Mouse (Mus musculus) embryonic facial prominence, embryonic 14.5 days (tissue): ENCODE data around the gene Atrip. TPM values are rescaled to one million over a fixed set of nuclear protein-coding genes. Genes with fewer than 3 reads are reported as not detected.

Experiments
- ATAC-seq: fragments of 200-750 bp; cut with Nextera tagmentation; 2 replicates; pipeline ENCODE4 v1.8.0; 2017; ENCODE audit warnings: low read depth, moderate number of reproducible peaks, moderate TSS enrichment
- DNase-seq: peaks from one replicate; pipeline ENCODE4 v3.0.0-alpha.2; 2015; ENCODE audit warnings: low spot score
- H3K27ac ChIP-seq: fragments of 300-500 bp; sonication (generic); replicated peaks from 2 replicates; pipeline ENCODE4 v1.5.1; 2014; ENCODE audit warnings: low read depth, mild to moderate bottlenecking, low read length, moderate library complexity
- H3K27me3 ChIP-seq: fragments of 300-500 bp; sonication (generic); replicated peaks from 2 replicates; pipeline ENCODE4 v1.6.1; 2014; ENCODE audit warnings: low read length; ENCODE audit not compliant: control insufficient read depth, insufficient read depth
- H3K36me3 ChIP-seq: fragments of 300-500 bp; sonication (generic); 2 replicates; pipeline ENCODE4 v1.6.1; 2014; ENCODE audit warnings: low read length, mixed read lengths; ENCODE audit not compliant: control insufficient read depth, insufficient read depth
- H3K4me1 ChIP-seq: fragments of 300-500 bp; sonication (generic); 2 replicates; pipeline ENCODE4 v1.6.1; 2014; ENCODE audit warnings: antibody characterized with exemption, low read length; ENCODE audit not compliant: control insufficient read depth, insufficient read depth
- H3K4me2 ChIP-seq: fragments of 300-500 bp; sonication (generic); 2 replicates; pipeline ENCODE4 v1.6.1; 2014; ENCODE audit warnings: low read depth, mild to moderate bottlenecking, low read length, moderate library complexity, mixed read lengths
- H3K4me3 ChIP-seq: fragments of 300-500 bp; sonication (generic); 2 replicates; pipeline ENCODE4 v1.5.1; 2014; ENCODE audit warnings: low read depth, mild to moderate bottlenecking, low read length
- H3K9ac ChIP-seq: fragments of 300-500 bp; sonication (generic); 2 replicates; pipeline ENCODE4 v1.6.1; 2014; ENCODE audit warnings: low read depth, mild to moderate bottlenecking, low read length, moderate library complexity, mixed read lengths
- H3K9me3 ChIP-seq: fragments of 300-500 bp; sonication (generic); 2 replicates; pipeline ENCODE4 v1.6.1; 2016; ENCODE audit warnings: low read length; ENCODE audit not compliant: control insufficient read depth
- WGBS: fragments of 180-500 bp; shearing (Covaris S2); extraction: QIAGEN DNeasy Blood & Tissue Kit; methylation state at CpG from one replicate; pipeline ENCODE4 v1.1.7; 2014; 5-methylcytosine and 5-hydroxymethylcytosine counted together
- polyA plus RNA-seq: library from polyadenylated mRNA; unstranded; fragments of >200 nt; fragmentation: Nextera tagmentation; extraction: Ambion mirVana; gene quantifications from 2 replicates; pipeline ENCODE4 v1.2.1, GENCODE M21; 2014

The Atrip gene
- polyA plus RNA-seq, 1 experiment from 2014 or later, result 19.5 TPM

DNA sequence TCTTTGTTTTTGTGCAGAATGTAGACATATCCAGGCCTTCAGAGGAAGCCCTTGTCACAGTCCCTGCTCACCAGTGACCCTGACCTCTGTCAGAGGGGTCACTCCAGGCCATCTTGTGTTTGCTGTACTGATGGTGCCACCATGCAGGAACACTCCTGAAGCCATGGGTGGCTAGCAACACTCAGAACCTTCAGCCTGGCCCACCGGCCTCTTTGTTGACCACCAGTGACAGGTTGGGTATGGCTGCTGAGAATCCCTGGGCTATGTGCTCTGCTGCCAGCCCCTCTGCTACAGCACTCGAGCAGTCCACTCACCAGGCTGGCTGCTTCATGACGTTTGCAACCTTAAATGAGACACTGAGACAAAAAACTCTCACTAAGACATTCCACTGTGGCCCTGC is 43.6 kb downstream of the Atrip start:
- Histone ChIP-seq H3K4me2 (no peak overlapping the region), H3K9ac (no peak overlapping the region), H3K36me3 (0 out of 2 replicates have a peak, but pooled peaks cover 3% of the 10 kb centered on the region), H3K4me1 (no peaks in the 10 kb centered on the region), H3K27ac (no peak overlapping the region), H3K4me3 (no peak overlapping the region), H3K27me3 (no peaks in the 10 kb centered on the region), H3K9me3 (no peaks in the 10 kb centered on the region)
- no peak for ATAC-seq
- DNase-seq, result no peak
- 68% methylated on average over 3 of the region's 3 CpGs for WGBS

- WGBS, result 68% methylated on average over 5 of the region's 5 CpGs
- H3K36me3 ChIP-seq, result 0 out of 2 replicates have a peak, but pooled peaks cover 7% of the 10 kb centered on the region
- DNase-seq (no peak), ATAC-seq (no peak)
- H3K27me3 ChIP-seq, result no peaks in the 10 kb centered on the region
- no peaks in the 10 kb centered on the region for H3K4me1 ChIP-seq
- no peak overlapping the region for H3K4me3 ChIP-seq
- no peak overlapping the region for H3K4me2 ChIP-seq
- no peaks in the 10 kb centered on the region for H3K9me3 ChIP-seq
- H3K9ac ChIP-seq, result no peak overlapping the region
- no peak overlapping the region for H3K27ac ChIP-seq
Observed at GRCm38 (mm10) chr9:109028919-109029318, 45.0 kb downstream of the Atrip start.

DNA sequence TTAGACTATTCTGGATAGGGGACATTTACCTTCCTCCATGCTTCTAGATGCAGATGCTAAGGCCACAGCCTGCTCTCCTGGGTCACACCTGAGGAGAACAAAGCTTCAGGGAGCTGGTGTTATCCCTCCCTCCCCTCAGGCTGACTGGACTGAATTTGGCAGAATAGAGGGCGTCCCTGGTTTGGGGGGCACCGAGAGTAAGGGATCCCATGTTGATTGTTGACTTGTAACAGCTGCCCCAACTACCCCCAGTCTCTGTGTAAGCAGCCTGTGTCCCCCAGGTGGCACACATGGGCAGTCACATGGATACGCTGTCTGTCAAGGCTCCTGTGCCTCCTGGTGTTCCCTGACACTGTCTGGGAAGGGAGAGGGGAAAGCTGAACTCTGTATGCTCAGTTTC is 45.5 kb downstream of the Atrip start:
- WGBS, result 85% methylated on average over 3 of the region's 3 CpGs
- no peak for ATAC-seq

GRCm38 (mm10) chr9:109027521-109027920 is 46.4 kb downstream of the Atrip start:
- H3K4me3 ChIP-seq, result no peak overlapping the region
- no peaks in the 10 kb centered on the region for H3K9me3 ChIP-seq
- H3K27ac ChIP-seq, result no peak overlapping the region
- no peaks in the 10 kb centered on the region for H3K4me1 ChIP-seq
- DNase-seq (no peak), ATAC-seq (no peak)
- H3K36me3 ChIP-seq, result peaks cover 14% of the 10 kb centered on the region; the same call in 1 of the 2 replicates
- 74% methylated on average over 8 of the region's 8 CpGs for WGBS
- H3K4me2 ChIP-seq, result no peak overlapping the region
- H3K9ac ChIP-seq, result no peak overlapping the region
- no peaks in the 10 kb centered on the region for H3K27me3 ChIP-seq

More for the DNA sequence above, 45.5 kb downstream of the Atrip start:
- no peak for DNase-seq
- Histone ChIP-seq H3K27ac (no peak overlapping the region), H3K27me3 (no peaks in the 10 kb centered on the region), H3K36me3 (peaks cover 11% of the 10 kb centered on the region; the same call in 1 of the 2 replicates), H3K4me3 (no peak overlapping the region), H3K9me3 (no peaks in the 10 kb centered on the region), H3K4me2 (no peak overlapping the region), H3K4me1 (no peaks in the 10 kb centered on the region), H3K9ac (no peak overlapping the region)

DNA sequence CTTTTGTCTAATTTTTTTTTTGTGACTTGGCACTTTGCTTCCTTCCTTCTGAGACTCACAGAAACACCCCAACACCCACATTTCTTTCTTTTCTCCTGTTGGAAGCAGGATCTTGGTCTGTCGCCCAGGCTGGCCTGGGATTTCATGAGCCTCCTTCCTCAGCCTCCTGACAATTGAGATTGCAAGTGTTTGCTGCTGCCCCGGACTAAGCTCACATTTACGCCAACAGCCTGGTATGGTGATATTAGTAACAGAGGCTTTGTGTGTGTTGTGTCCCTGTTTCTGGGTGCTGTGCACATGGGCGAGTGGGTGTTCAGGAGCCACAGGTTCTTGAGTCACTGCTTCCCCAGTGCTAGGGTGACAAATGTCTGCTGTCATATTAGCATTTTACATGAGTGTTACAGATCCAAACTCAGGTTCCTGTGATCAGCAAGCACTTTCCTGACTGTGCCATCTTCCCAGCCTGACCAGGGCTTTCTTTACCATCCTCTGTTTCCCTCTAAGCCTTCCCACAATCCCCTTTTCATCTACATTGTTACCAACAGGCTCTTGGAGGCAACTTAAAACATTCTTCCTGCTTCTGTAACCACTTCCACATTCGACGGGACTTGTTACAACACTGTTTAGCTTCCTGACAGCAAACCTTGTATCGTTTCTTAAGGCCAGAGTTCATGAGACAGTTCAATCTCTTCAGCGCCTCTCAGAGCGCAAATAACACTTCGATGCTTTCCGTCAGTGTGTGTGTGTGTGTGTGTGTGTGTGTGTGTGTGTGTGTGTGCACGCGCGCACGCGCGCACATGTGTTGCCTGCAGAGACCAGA is 50.8 kb downstream of the Atrip start:
- DNase-seq (no peak), ATAC-seq (no peak)
- H3K4me1 ChIP-seq, result no peaks in the 10 kb centered on the region
- H3K27ac ChIP-seq, result no peak overlapping the region
- no peak overlapping the region for H3K9ac ChIP-seq
- 86% methylated on average over 17 of the region's 17 CpGs for WGBS
- no peaks in the 10 kb centered on the region for H3K9me3 ChIP-seq
- H3K36me3 ChIP-seq, result peaks cover 14% of the 10 kb centered on the region; the same call in 1 of the 2 replicates
- H3K4me3 ChIP-seq, result no peak overlapping the region
- no peak overlapping the region for H3K4me2 ChIP-seq
- H3K27me3 ChIP-seq, result no peaks in the 10 kb centered on the region

- Histone ChIP-seq H3K4me1 (no peaks in the 10 kb centered on the region), H3K27me3 (no peaks in the 10 kb centered on the region), H3K4me3 (no peak overlapping the region), H3K27ac (no peak overlapping the region), H3K9me3 (no peaks in the 10 kb centered on the region), H3K9ac (no peak overlapping the region), H3K36me3 (peaks cover 14% of the 10 kb centered on the region; the same call in 1 of the 2 replicates), H3K4me2 (no peak overlapping the region)
- WGBS, result 74% methylated on average over 4 of the region's 4 CpGs
- DNase-seq, result no peak
- ATAC-seq, result no peak
Observed at GRCm38 (mm10) chr9:109021428-109021827, 52.5 kb downstream of the Atrip start.

DNA sequence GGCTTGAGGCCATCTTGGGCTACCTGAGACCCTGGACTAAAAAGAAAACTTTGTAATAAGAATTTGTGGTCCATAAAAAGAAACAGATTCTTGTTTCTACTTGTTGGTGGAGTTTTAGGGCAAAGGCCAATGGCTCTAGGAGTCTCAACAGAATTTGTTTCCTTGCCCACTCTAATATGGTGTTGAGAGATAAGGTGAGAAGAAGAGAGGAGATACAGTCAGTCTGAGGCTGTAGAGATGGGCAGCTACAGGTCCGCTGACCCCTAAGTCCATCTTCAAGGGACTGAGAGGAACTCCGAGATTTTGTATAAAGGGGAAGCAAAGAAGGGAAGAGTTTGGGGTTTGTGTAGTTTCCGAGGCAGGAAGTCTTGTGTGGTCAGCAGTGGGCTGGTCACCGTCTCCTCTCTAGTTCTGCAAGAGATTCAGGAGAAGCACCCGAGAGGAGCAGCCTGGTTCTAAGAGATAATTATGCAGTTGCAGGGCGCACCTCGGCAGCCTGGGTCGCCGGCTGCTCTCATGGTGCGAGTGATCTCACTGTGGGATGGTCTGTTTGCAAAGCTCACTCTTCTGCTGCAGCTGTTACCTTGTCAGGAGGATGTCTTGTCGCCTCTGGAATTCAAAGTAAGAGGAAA is 56.8 kb downstream of the Atrip start:
- 63% methylated on average over 11 of the region's 11 CpGs for WGBS

DNA sequence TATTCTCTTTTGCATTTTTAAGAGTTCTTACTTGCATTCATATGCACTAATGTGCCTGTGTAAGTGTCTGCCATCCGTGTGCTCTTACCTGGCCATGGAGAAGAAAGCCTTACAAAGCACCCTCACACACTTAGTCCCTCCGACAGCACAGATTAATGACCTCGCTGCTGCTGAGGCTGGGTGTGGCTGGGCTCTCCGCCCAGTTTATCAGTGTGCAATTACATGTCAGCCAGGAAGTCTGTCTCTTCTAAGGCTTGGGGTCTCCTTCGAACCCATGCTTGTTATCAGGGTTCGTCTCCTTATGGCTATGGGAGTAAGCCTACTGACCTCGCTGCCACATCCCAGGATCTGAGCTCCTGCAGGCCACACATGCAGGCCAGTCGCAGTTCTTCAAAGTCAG is 58.5 kb downstream of the Atrip start:
- Histone ChIP-seq H3K36me3 (0 out of 2 replicates have a peak, but pooled peaks cover 26% of the 10 kb centered on the region), H3K4me1 (no peaks in the 10 kb centered on the region), H3K9me3 (no peaks in the 10 kb centered on the region), H3K4me3 (no peak overlapping the region), H3K27ac (no peak overlapping the region), H3K9ac (peak overlapping the region; percentile 4; the same call in 1 of the 2 replicates), H3K27me3 (no peaks in the 10 kb centered on the region), H3K4me2 (no peak overlapping the region)
- 69% methylated on average over 8 of the region's 8 CpGs for WGBS
- ATAC-seq, result no peak
- no peak for DNase-seq

More for the DNA sequence above, 56.8 kb downstream of the Atrip start:
- no peak overlapping the region for H3K4me3 ChIP-seq
- no peaks in the 10 kb centered on the region for H3K27me3 ChIP-seq
- no peaks in the 10 kb centered on the region for H3K4me1 ChIP-seq
- no peaks in the 10 kb centered on the region for H3K9me3 ChIP-seq
- ATAC-seq (no peak), DNase-seq (no peak)
- no peak overlapping the region for H3K27ac ChIP-seq
- no peak overlapping the region for H3K4me2 ChIP-seq
- 0 out of 2 replicates have a peak, but pooled peaks cover 10% of the 10 kb centered on the region for H3K36me3 ChIP-seq
- no peak overlapping the region for H3K9ac ChIP-seq
